Mouse (Mus musculus): Measurements from ENCODE around the gene Gpx7. TPM values are rescaled to one million over a fixed set of nuclear protein-coding genes. Genes with fewer than 3 reads are reported as not detected.
"Not testable (repeated sequence)": the region's sequence is repeated elsewhere in the genome, so short reads cannot be mapped to it uniquely, and the experiment has no call there.

Gpx7 gene
- total RNA-seq, 2 experiments from 2014 or later = 27.5 to 30.6 TPM

- DNase-seq = no peak
Observed at GRCm38 (mm10) chr4:108391124-108391523, 15.6 kb downstream of the Gpx7 start.

- no peak for DNase-seq
Observed at GRCm38 (mm10) chr4:108388741-108389140, 18.0 kb downstream of the Gpx7 start.

GRCm38 (mm10) chr4:108387681-108388253 lies 19.0 kb downstream of the Gpx7 start:
- peak; percentile 91 for DNase-seq

GRCm38 (mm10) chr4:108387106-108387505 lies 19.7 kb downstream of the Gpx7 start:
- peak; percentile 26 for DNase-seq

GRCm38 (mm10) chr4:108386087-108386486 lies 20.7 kb downstream of the Gpx7 start:
- peak; percentile 23 for DNase-seq

GRCm38 (mm10) chr4:108383183-108383714 lies 23.5 kb downstream of the Gpx7 start, which contains the start of gene Shisal2a:
Gene Shisal2a (minus strand): TSS chr4:108383349.
- DNase-seq = peak; percentile 37

GRCm38 (mm10) chr4:108380146-108380545 lies 26.6 kb downstream of the Gpx7 start:
- no peak for DNase-seq

GRCm38 (mm10) chr4:108379476-108379875 lies 27.3 kb downstream of the Gpx7 start:
- no peak for DNase-seq

GRCm38 (mm10) chr4:108372166-108372565 lies 34.6 kb downstream of the Gpx7 start:
- no peak for DNase-seq

GRCm38 (mm10) chr4:108371421-108371820 lies 35.3 kb downstream of the Gpx7 start:
- no peak for DNase-seq

- no peak for DNase-seq
Observed at GRCm38 (mm10) chr4:108370409-108370808, 36.4 kb downstream of the Gpx7 start.

GRCm38 (mm10) chr4:108369254-108369653 lies 37.5 kb downstream of the Gpx7 start:
- no peak for DNase-seq

- peak; percentile 65 for DNase-seq
Observed at GRCm38 (mm10) chr4:108364111-108364476, 42.7 kb downstream of the Gpx7 start.

GRCm38 (mm10) chr4:108363355-108364110 lies 43.2 kb downstream of the Gpx7 start:
- DNase-seq = no peak

- peak; percentile 56 for DNase-seq
Observed at GRCm38 (mm10) chr4:108362321-108363261, 44.2 kb downstream of the Gpx7 start.

GRCm38 (mm10) chr4:108360136-108361055 lies 46.4 kb downstream of the Gpx7 start:
- peak; percentile 85 for DNase-seq

- DNase-seq = no peak
Observed at GRCm38 (mm10) chr4:108358498-108358897, 48.3 kb downstream of the Gpx7 start.

- no peak for DNase-seq
Observed at GRCm38 (mm10) chr4:108357458-108357857, 49.3 kb downstream of the Gpx7 start.

- DNase-seq = not testable (repeated sequence)
Observed at GRCm38 (mm10) chr4:108353591-108353990, 53.2 kb downstream of the Gpx7 start.

- DNase-seq = peak; percentile 69
Observed at GRCm38 (mm10) chr4:108350819-108351218, 55.9 kb downstream of the Gpx7 start.

All from heart, postnatal 4 days (tissue).